Mouse (Mus musculus) embryonic facial prominence, embryonic 15.5 days (tissue): ENCODE results near the gene Ric8b. TPM values are rescaled to one million over a fixed set of nuclear protein-coding genes. Genes with fewer than 3 reads are reported as not detected.
A peak's percentile ranks its signal among the peaks of the same experiment; 100 is the strongest.

ENCODE experiments used
- ATAC-seq: fragments of 200-750 bp; cut with Nextera tagmentation; 2 replicates; pipeline ENCODE4 v1.8.0; 2017; ENCODE audit warnings: low read depth, moderate TSS enrichment; ENCODE audit not compliant: insufficient number of reproducible peaks, low FRiP score, low TSS enrichment
- H3K27ac ChIP-seq: fragments of 300-500 bp; sonication (generic); replicated peaks from 2 replicates; pipeline ENCODE4 v1.5.1; 2015; ENCODE audit warnings: mild to moderate bottlenecking, inconsistent platforms
- H3K27me3 ChIP-seq: fragments of 300-500 bp; sonication (generic); 2 replicates; pipeline ENCODE4 v1.6.1; 2015; ENCODE audit warnings: inconsistent platforms
- H3K36me3 ChIP-seq: fragments of 300-500 bp; sonication (generic); 2 replicates; pipeline ENCODE4 v1.6.1; 2015; ENCODE audit warnings: mild to moderate bottlenecking, inconsistent platforms
- H3K4me1 ChIP-seq: fragments of 300-500 bp; sonication (generic); 2 replicates; pipeline ENCODE4 v1.6.1; 2015; ENCODE audit warnings: inconsistent platforms
- H3K4me2 ChIP-seq: fragments of 300-500 bp; sonication (generic); replicated peaks from 2 replicates; pipeline ENCODE4 v1.6.1; 2015; ENCODE audit warnings: mild to moderate bottlenecking, inconsistent platforms
- H3K4me3 ChIP-seq: fragments of 300-500 bp; sonication (generic); replicated peaks from 2 replicates; pipeline ENCODE4 v1.5.1; 2015; ENCODE audit warnings: mild to moderate bottlenecking, inconsistent platforms
- H3K9ac ChIP-seq: fragments of 300-500 bp; sonication (generic); 2 replicates; pipeline ENCODE4 v1.6.1; 2015; ENCODE audit warnings: inconsistent platforms
- H3K9me3 ChIP-seq: fragments of 300-500 bp; sonication (generic); replicated peaks from 2 replicates; pipeline ENCODE4 v1.6.1; 2016; ENCODE audit warnings: inconsistent platforms
- WGBS: fragments of 180-500 bp; shearing (Covaris S2); methylation state at CpG from one replicate; pipeline ENCODE4 v1.1.7; 2015; 5-methylcytosine and 5-hydroxymethylcytosine counted together
- polyA plus RNA-seq: library from polyadenylated mRNA; unstranded; fragments of >200 nt; fragmentation: Nextera tagmentation; extraction: Ambion mirVana; gene quantifications from 2 replicates; pipeline ENCODE4 v1.2.1, GENCODE M21; 2015

Ric8b gene
- 21.0 and 21.3 TPM in 2 replicates for polyA plus RNA-seq

GRCm38 (mm10) chr10:84916810-84917730 lies at the start of gene Ric8b:
TSS of gene Ric8b (plus strand) at chr10:84917616.
- under 1% methylated on average over 50 of the region's 51 CpGs for WGBS
- peak within 1 kb of the TSS; percentile 85 for H3K4me2 ChIP-seq
- H3K27ac ChIP-seq, result peak within 1 kb of the TSS; percentile 97
- H3K27me3 ChIP-seq, result no peaks in the 10 kb centered on the region
- H3K9ac ChIP-seq, result peak within 1 kb of the TSS; percentile 82
- peaks cover 10% of the 10 kb centered on the region for H3K4me1 ChIP-seq
- ATAC-seq, result peak; percentile 98
- peak within 1 kb of the TSS; percentile 93 for H3K4me3 ChIP-seq
- no peaks in the 10 kb centered on the region for H3K9me3 ChIP-seq
- H3K36me3 ChIP-seq, result no peaks in the 10 kb centered on the region

GRCm38 (mm10) chr10:84871285-84871684 lies 46.1 kb upstream of the Ric8b start:
- ATAC-seq, result no peak
- no peaks in the 10 kb centered on the region for H3K27me3 ChIP-seq
- H3K4me1 ChIP-seq, result no peaks in the 10 kb centered on the region
- no peak overlapping the region for H3K9ac ChIP-seq
- H3K4me3 ChIP-seq, result no peak overlapping the region
- no peak overlapping the region for H3K4me2 ChIP-seq
- no peaks in the 10 kb centered on the region for H3K9me3 ChIP-seq
- H3K36me3 ChIP-seq, result no peaks in the 10 kb centered on the region
- H3K27ac ChIP-seq, result no peak overlapping the region
- WGBS, result 64% methylated on average over 12 of the region's 12 CpGs

GRCm38 (mm10) chr10:84871921-84872320 lies 45.5 kb upstream of the Ric8b start:
- no peaks in the 10 kb centered on the region for H3K4me1 ChIP-seq
- H3K4me2 ChIP-seq, result no peak overlapping the region
- ATAC-seq, result no peak
- H3K36me3 ChIP-seq, result no peaks in the 10 kb centered on the region
- H3K9me3 ChIP-seq, result no peaks in the 10 kb centered on the region
- H3K4me3 ChIP-seq, result no peak overlapping the region
- no peak overlapping the region for H3K27ac ChIP-seq
- H3K27me3 ChIP-seq, result no peaks in the 10 kb centered on the region
- no peak overlapping the region for H3K9ac ChIP-seq
- WGBS, result 80% methylated on average over 4 of the region's 4 CpGs

GRCm38 (mm10) chr10:84879823-84880571 lies 37.4 kb upstream of the Ric8b start:
- Histone ChIP-seq H3K4me3 (no peak overlapping the region), H3K9me3 (no peaks in the 10 kb centered on the region), H3K4me1 (no peaks in the 10 kb centered on the region), H3K27me3 (no peaks in the 10 kb centered on the region), H3K36me3 (no peaks in the 10 kb centered on the region), H3K9ac (no peak overlapping the region), H3K27ac (no peak overlapping the region), H3K4me2 (no peak overlapping the region)
- 65% methylated on average over 9 of the region's 9 CpGs for WGBS
- no peak for ATAC-seq

- Histone ChIP-seq H3K9me3 (no peaks in the 10 kb centered on the region), H3K27me3 (no peaks in the 10 kb centered on the region), H3K27ac (no peak overlapping the region), H3K4me2 (no peak overlapping the region), H3K9ac (no peak overlapping the region), H3K4me3 (no peak overlapping the region), H3K4me1 (no peaks in the 10 kb centered on the region), H3K36me3 (no peaks in the 10 kb centered on the region)
- no peak for ATAC-seq
- WGBS, result 81% methylated on average over 2 of the region's 2 CpGs
Observed at GRCm38 (mm10) chr10:84882528-84882927, 34.9 kb upstream of the Ric8b start.

- WGBS, result 68% methylated on average over 5 of the region's 5 CpGs
- Histone ChIP-seq H3K36me3 (no peaks in the 10 kb centered on the region), H3K4me3 (no peak overlapping the region), H3K9ac (no peak overlapping the region), H3K4me2 (no peak overlapping the region), H3K9me3 (no peaks in the 10 kb centered on the region), H3K4me1 (no peaks in the 10 kb centered on the region), H3K27me3 (no peaks in the 10 kb centered on the region), H3K27ac (no peak overlapping the region)
- ATAC-seq, result no peak
Observed at GRCm38 (mm10) chr10:84885341-84885884, 32.0 kb upstream of the Ric8b start.

- Histone ChIP-seq H3K36me3 (no peaks in the 10 kb centered on the region), H3K9ac (no peak overlapping the region), H3K27me3 (no peaks in the 10 kb centered on the region), H3K4me3 (no peak overlapping the region), H3K4me1 (no peaks in the 10 kb centered on the region), H3K9me3 (no peaks in the 10 kb centered on the region), H3K27ac (no peak overlapping the region), H3K4me2 (no peak overlapping the region)
- no peak for ATAC-seq
- 42% methylated on average over 6 of the region's 6 CpGs for WGBS
Observed at GRCm38 (mm10) chr10:84886221-84886627, 31.2 kb upstream of the Ric8b start.

- no peak overlapping the region for H3K9ac ChIP-seq
- H3K9me3 ChIP-seq, result no peaks in the 10 kb centered on the region
- H3K4me1 ChIP-seq, result no peaks in the 10 kb centered on the region
- no peak overlapping the region for H3K4me3 ChIP-seq
- WGBS, result 86% methylated on average over 8 of the region's 8 CpGs
- no peaks in the 10 kb centered on the region for H3K27me3 ChIP-seq
- no peak overlapping the region for H3K27ac ChIP-seq
- no peak overlapping the region for H3K4me2 ChIP-seq
- no peaks in the 10 kb centered on the region for H3K36me3 ChIP-seq
- ATAC-seq, result no peak
Observed at GRCm38 (mm10) chr10:84886785-84887184, 30.6 kb upstream of the Ric8b start.

GRCm38 (mm10) chr10:84889096-84889846 lies 28.1 kb upstream of the Ric8b start:
- no peaks in the 10 kb centered on the region for H3K36me3 ChIP-seq
- no peak overlapping the region for H3K9ac ChIP-seq
- H3K27me3 ChIP-seq, result no peaks in the 10 kb centered on the region
- H3K9me3 ChIP-seq, result no peaks in the 10 kb centered on the region
- H3K4me1 ChIP-seq, result no peaks in the 10 kb centered on the region
- H3K4me3 ChIP-seq, result no peak overlapping the region
- WGBS, result 52% methylated on average over 4 of the region's 4 CpGs
- ATAC-seq, result no peak
- H3K4me2 ChIP-seq, result no peak overlapping the region
- H3K27ac ChIP-seq, result no peak overlapping the region

- Histone ChIP-seq H3K4me1 (peaks cover 8% of the 10 kb centered on the region; the same call in 1 of the 2 replicates), H3K4me3 (no peak overlapping the region), H3K36me3 (no peaks in the 10 kb centered on the region), H3K9ac (no peak overlapping the region), H3K27me3 (no peaks in the 10 kb centered on the region), H3K9me3 (no peaks in the 10 kb centered on the region), H3K4me2 (no peak overlapping the region), H3K27ac (no peak overlapping the region)
- 89% methylated on average over 10 of the region's 10 CpGs for WGBS
- 0 out of 2 replicates have a peak, but pooled peaks have one; percentile 26 for ATAC-seq
Observed at GRCm38 (mm10) chr10:84895810-84896358, 21.5 kb upstream of the Ric8b start.
